Mouse (Mus musculus) forebrain, postnatal 0 days (tissue): ENCODE measurements around the gene Klhl5. TPM values are rescaled to one million over a fixed set of nuclear protein-coding genes. Genes with fewer than 3 reads are reported as not detected.

Experiments
- ATAC-seq: fragments of 200-750 bp; cut with Nextera tagmentation; 2 replicates; pipeline ENCODE4 v1.8.0; 2017; ENCODE audit warnings: mild to moderate bottlenecking, moderate library complexity
- DNase-seq: peaks from one replicate; pipeline ENCODE4 v3.0.0-alpha.2; 2015
- H3K27ac ChIP-seq: fragments of 300-500 bp; sonication (generic); 2 replicates; pipeline ENCODE4 v1.5.1; 2014; ENCODE audit warnings: low read depth, mild to moderate bottlenecking, antibody characterized with exemption, low read length, moderate library complexity, mixed read lengths
- H3K27me3 ChIP-seq: fragments of 300-500 bp; sonication (generic); 2 replicates; pipeline ENCODE4 v1.6.1; 2014; ENCODE audit warnings: mild to moderate bottlenecking, low read length, mixed read lengths; ENCODE audit not compliant: insufficient read depth
- H3K36me3 ChIP-seq: fragments of 300-500 bp; sonication (generic); 2 replicates; pipeline ENCODE4 v1.6.1; 2014; ENCODE audit warnings: mild to moderate bottlenecking, moderate library complexity; ENCODE audit not compliant: insufficient read depth
- H3K4me1 ChIP-seq: fragments of 300-500 bp; sonication (generic); 2 replicates; pipeline ENCODE4 v1.6.1; 2014; ENCODE audit warnings: antibody characterized with exemption; ENCODE audit not compliant: insufficient read depth
- H3K4me2 ChIP-seq: fragments of 300-500 bp; sonication (generic); 2 replicates; pipeline ENCODE4 v1.6.1; 2014; ENCODE audit warnings: low read depth, mild to moderate bottlenecking, moderate library complexity
- H3K4me3 ChIP-seq: fragments of 300-500 bp; sonication (generic); 2 replicates; pipeline ENCODE4 v1.5.1; 2014; ENCODE audit warnings: low read depth, low read length, mixed read lengths
- H3K9ac ChIP-seq: fragments of 300-500 bp; sonication (generic); 2 replicates; pipeline ENCODE4 v1.6.1; 2014; ENCODE audit warnings: mild to moderate bottlenecking
- H3K9me3 ChIP-seq: fragments of 300-500 bp; sonication (generic); 2 replicates; pipeline ENCODE4 v1.6.1; 2016; ENCODE audit warnings: low read length
- CTCF ChIP-seq: sonication (generic); IDR thresholded peaks from 2 replicates; pipeline ENCODE4 v1.5.1; 2016; ENCODE audit warnings: antibody characterized with exemption, control low read depth, low read depth
- WGBS: fragments of 180-500 bp; shearing (Covaris S2); extraction: QIAGEN DNeasy Blood & Tissue Kit; methylation state at CpG from one replicate; pipeline ENCODE4 v1.1.7; 2014; 5-methylcytosine and 5-hydroxymethylcytosine counted together
- polyA plus RNA-seq: library from polyadenylated mRNA; unstranded; fragments of >200 nt; fragmentation: Nextera tagmentation; extraction: Ambion mirVana; gene quantifications from 2 replicates; pipeline ENCODE4 v1.2.1, GENCODE M21; 2015
- total RNA-seq: library from RNA; depleted of rRNA; stranded (reverse); fragments of >200 nt; gene quantifications from 2 replicates; pipeline ENCODE4 v1.2.3, GENCODE M21; 2014; rRNA removed

The Klhl5 gene
- total RNA-seq: 48.3 and 57.2 TPM in 2 replicates
- 39.4 and 49.6 TPM in 2 replicates for polyA plus RNA-seq

- Histone ChIP-seq H3K27me3 (no peaks in the 10 kb centered on the region), H3K4me2 (peak within 1 kb of the TSS; percentile 82), H3K4me1 (no peaks in the 10 kb centered on the region), H3K36me3 (no peaks in the 10 kb centered on the region), H3K4me3 (peak within 1 kb of the TSS; percentile 70), H3K27ac (peak within 1 kb of the TSS; percentile 58), H3K9ac (peak within 1 kb of the TSS; percentile 75), H3K9me3 (no peaks in the 10 kb centered on the region)
- DNase-seq (peak; percentile 87), ATAC-seq (peak; percentile 90)
- WGBS: 6% methylated on average over 37 of the region's 56 CpGs
- 0 out of 2 replicates have a peak, but pooled peaks have one; percentile 3 for TF ChIP-seq CTCF
These were observed at the start of gene Klhl5 for GRCm38 (mm10) chr5:65106876-65107772. Gene Klhl5, plus strand, starts transcription at chr5:65107539.

DNA sequence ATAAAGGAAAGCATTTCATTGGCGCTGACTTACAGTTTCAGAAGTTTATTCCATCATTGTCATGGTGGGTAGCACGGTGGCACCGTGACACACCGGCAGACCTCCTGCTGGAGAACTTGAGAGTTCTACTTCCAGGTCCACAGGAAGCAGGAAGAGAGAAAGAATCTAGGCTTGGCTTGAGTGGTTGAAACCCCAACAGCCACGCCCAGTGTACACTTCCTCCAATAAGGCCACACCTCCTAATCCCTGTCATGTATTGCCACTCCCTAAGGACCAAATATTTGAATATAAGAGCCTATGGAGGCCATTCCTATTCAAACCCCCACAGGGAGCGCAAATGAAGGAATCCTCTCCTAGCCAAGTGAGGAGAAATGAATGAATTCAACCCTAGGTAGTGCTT lies 49.7 kb upstream of the Klhl5 start:
- no peaks in the 10 kb centered on the region for H3K9me3 ChIP-seq
- ATAC-seq (no peak), DNase-seq (no peak)
- H3K4me3 ChIP-seq: no peak overlapping the region
- no peak overlapping the region for H3K27ac ChIP-seq
- H3K36me3 ChIP-seq: no peaks in the 10 kb centered on the region
- no peaks in the 10 kb centered on the region for H3K27me3 ChIP-seq
- H3K4me1 ChIP-seq: no peaks in the 10 kb centered on the region
- WGBS: 95% methylated on average over 6 of the region's 6 CpGs
- no peak overlapping the region for H3K4me2 ChIP-seq
- no peak overlapping the region for H3K9ac ChIP-seq
- no peak for TF ChIP-seq CTCF

GRCm38 (mm10) chr5:65059806-65060205 lies 47.5 kb upstream of the Klhl5 start:
- no peaks in the 10 kb centered on the region for H3K27me3 ChIP-seq
- no peaks in the 10 kb centered on the region for H3K4me1 ChIP-seq
- no peak overlapping the region for H3K9ac ChIP-seq
- DNase-seq: no peak
- no peak for TF ChIP-seq CTCF
- WGBS: 69% methylated on average over 2 of the region's 2 CpGs
- no peaks in the 10 kb centered on the region for H3K36me3 ChIP-seq
- no peak overlapping the region for H3K4me2 ChIP-seq
- H3K27ac ChIP-seq: no peak overlapping the region
- ATAC-seq: no peak
- H3K4me3 ChIP-seq: no peak overlapping the region
- no peaks in the 10 kb centered on the region for H3K9me3 ChIP-seq

GRCm38 (mm10) chr5:65062236-65062635 lies 45.1 kb upstream of the Klhl5 start:
- Histone ChIP-seq H3K9me3 (no peaks in the 10 kb centered on the region), H3K36me3 (no peaks in the 10 kb centered on the region), H3K4me3 (no peak overlapping the region), H3K27me3 (no peaks in the 10 kb centered on the region), H3K9ac (no peak overlapping the region), H3K4me1 (no peaks in the 10 kb centered on the region), H3K27ac (no peak overlapping the region), H3K4me2 (no peak overlapping the region)
- no peak for DNase-seq
- WGBS: 91% methylated on average over 4 of the region's 4 CpGs
- TF ChIP-seq CTCF: no peak
- ATAC-seq: no peak

DNA sequence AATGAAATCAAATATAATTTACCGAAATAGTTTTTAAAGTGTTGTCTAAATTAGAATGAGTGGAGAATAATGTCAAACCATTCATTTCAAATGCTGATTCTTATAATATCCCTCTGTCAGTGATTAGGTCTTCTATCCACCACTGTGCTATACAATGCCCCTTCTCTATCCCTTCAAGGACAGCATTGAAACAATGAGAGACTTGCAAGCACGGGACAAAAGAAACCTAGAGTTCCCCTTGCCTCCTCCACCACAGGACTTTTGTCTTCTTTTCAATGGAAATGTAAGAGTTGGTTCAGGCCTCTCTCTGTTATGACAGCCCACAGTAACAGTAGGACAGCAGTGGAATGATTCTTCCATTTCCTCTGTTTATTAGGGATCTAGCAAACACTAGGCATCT lies 44.1 kb upstream of the Klhl5 start:
- 69% methylated on average over 2 of the region's 2 CpGs for WGBS
- Histone ChIP-seq H3K4me3 (no peak overlapping the region), H3K27me3 (no peaks in the 10 kb centered on the region), H3K4me1 (no peaks in the 10 kb centered on the region), H3K27ac (no peak overlapping the region), H3K36me3 (no peaks in the 10 kb centered on the region), H3K4me2 (no peak overlapping the region), H3K9me3 (no peaks in the 10 kb centered on the region), H3K9ac (no peak overlapping the region)
- DNase-seq (no peak), ATAC-seq (no peak)
- no peak for TF ChIP-seq CTCF

DNA sequence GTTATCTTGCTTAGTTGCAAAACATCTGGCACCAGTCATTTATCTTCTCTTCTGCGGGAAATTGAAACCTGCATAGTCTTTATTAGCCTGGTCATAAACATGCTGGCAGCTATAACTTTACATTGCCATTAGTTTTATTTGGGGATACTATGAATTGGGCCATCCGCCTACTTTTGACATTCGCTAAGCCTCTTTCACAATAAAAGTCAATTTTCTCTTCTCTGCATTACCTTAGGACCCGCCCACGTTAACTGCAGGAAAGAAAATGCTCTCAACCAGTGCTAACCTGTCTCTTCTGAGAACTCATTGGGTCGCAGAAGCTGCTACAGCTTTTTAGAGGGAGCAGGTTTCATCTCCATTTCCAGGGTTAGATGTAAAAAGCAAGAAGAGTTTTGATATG lies 39.2 kb upstream of the Klhl5 start:
- Histone ChIP-seq H3K4me3 (no peak overlapping the region), H3K9me3 (no peaks in the 10 kb centered on the region), H3K4me2 (no peak overlapping the region), H3K27me3 (no peaks in the 10 kb centered on the region), H3K36me3 (no peaks in the 10 kb centered on the region), H3K4me1 (no peaks in the 10 kb centered on the region), H3K27ac (no peak overlapping the region), H3K9ac (no peak overlapping the region)
- ATAC-seq (no peak), DNase-seq (no peak)
- 90% methylated on average over 6 of the region's 6 CpGs for WGBS
- no peak for TF ChIP-seq CTCF

- H3K27ac ChIP-seq: no peak overlapping the region
- ATAC-seq: no peak
These were observed 37.5 kb upstream of the Klhl5 start for GRCm38 (mm10) chr5:65069872-65070271.

More at GRCm38 (mm10) chr5:65069872-65070271, 37.5 kb upstream of the Klhl5 start:
- Histone ChIP-seq H3K4me3 (no peak overlapping the region), H3K27me3 (no peaks in the 10 kb centered on the region), H3K9me3 (no peaks in the 10 kb centered on the region), H3K36me3 (no peaks in the 10 kb centered on the region), H3K4me2 (no peak overlapping the region), H3K9ac (no peak overlapping the region), H3K4me1 (no peaks in the 10 kb centered on the region)
- no peak for DNase-seq
- TF ChIP-seq CTCF: no peak
- WGBS: 54% methylated on average over 11 of the region's 11 CpGs
